Mouse (Mus musculus) midbrain, embryonic 14.5 days (tissue): ENCODE data around the gene Krtap13-1. TPM values are rescaled to one million over a fixed set of nuclear protein-coding genes. Genes with fewer than 3 reads are reported as not detected.
"Not testable (repeated sequence)": the region's sequence is repeated elsewhere in the genome, so short reads cannot be mapped to it uniquely, and the experiment has no call there.

ENCODE experiments used
- ATAC-seq: fragments of 200-750 bp; cut with Nextera tagmentation; 2 replicates; pipeline ENCODE4 v1.8.0; 2017; ENCODE audit warnings: moderate number of reproducible peaks, moderate library complexity; ENCODE audit not compliant: low FRiP score, low TSS enrichment
- DNase-seq: peaks from one replicate; pipeline ENCODE4 v3.0.0-alpha.2; 2015
- H3K27ac ChIP-seq: fragments of 300-500 bp; sonication (generic); replicated peaks from 2 replicates; pipeline ENCODE4 v1.5.1; 2014; ENCODE audit warnings: mild to moderate bottlenecking, low read depth, low read length, moderate library complexity
- H3K27me3 ChIP-seq: fragments of 300-500 bp; sonication (generic); 2 replicates; pipeline ENCODE4 v1.6.1; 2014; ENCODE audit warnings: low read length, control low read depth, mixed read lengths; ENCODE audit not compliant: control insufficient read depth, insufficient read depth
- H3K36me3 ChIP-seq: fragments of 300-500 bp; sonication (generic); 2 replicates; pipeline ENCODE4 v1.6.1; 2014; ENCODE audit warnings: low read length, control low read depth; ENCODE audit not compliant: control insufficient read depth, insufficient read depth
- H3K4me1 ChIP-seq: fragments of 300-500 bp; sonication (generic); 2 replicates; pipeline ENCODE4 v1.6.1; 2014; ENCODE audit warnings: mild to moderate bottlenecking, antibody characterized with exemption, low read length, control low read depth; ENCODE audit not compliant: control insufficient read depth, insufficient read depth
- H3K4me2 ChIP-seq: fragments of 300-500 bp; sonication (generic); 2 replicates; pipeline ENCODE4 v1.6.1; 2014; ENCODE audit warnings: mild to moderate bottlenecking, low read length, moderate library complexity
- H3K4me3 ChIP-seq: fragments of 300-500 bp; sonication (generic); replicated peaks from 2 replicates; pipeline ENCODE4 v1.5.1; 2014; ENCODE audit warnings: low read depth, low read length
- H3K9ac ChIP-seq: fragments of 300-500 bp; sonication (generic); replicated peaks from 2 replicates; pipeline ENCODE4 v1.6.1; 2014; ENCODE audit warnings: mild to moderate bottlenecking, low read length, moderate library complexity
- H3K9me3 ChIP-seq: fragments of 300-500 bp; sonication (generic); 2 replicates; pipeline ENCODE4 v1.6.1; 2016; ENCODE audit warnings: low read length, control low read depth, mixed read lengths; ENCODE audit not compliant: control insufficient read depth
- WGBS: fragments of 180-500 bp; shearing (Covaris S2); extraction: QIAGEN DNeasy Blood & Tissue Kit; methylation state at CpG from one replicate; pipeline ENCODE4 v1.1.7; 2014; 5-methylcytosine and 5-hydroxymethylcytosine counted together
- polyA plus RNA-seq: library from polyadenylated mRNA; unstranded; fragments of >200 nt; fragmentation: Nextera tagmentation; extraction: Ambion mirVana; gene quantifications from 2 replicates; pipeline ENCODE4 v1.2.1, GENCODE M21; 2014

Gene Krtap13-1
- polyA plus RNA-seq, 1 experiment from 2014 or later: not detected

- Histone ChIP-seq H3K4me3 (no peak overlapping the region), H3K9ac (no peak overlapping the region), H3K4me2 (no peak overlapping the region), H3K36me3 (no peaks in the 10 kb centered on the region), H3K27ac (no peak overlapping the region), H3K4me1 (no peaks in the 10 kb centered on the region), H3K9me3 (no peaks in the 10 kb centered on the region), H3K27me3 (no peaks in the 10 kb centered on the region)
- WGBS: 14% methylated on average over 1 of the region's 1 CpGs
- ATAC-seq (no peak), DNase-seq (no peak)
Measured at GRCm38 (mm10) chr16:88720031-88720430, 8.6 kb upstream of the Krtap13-1 start.

GRCm38 (mm10) chr16:88735391-88735790 is 6.7 kb downstream of the Krtap13-1 start:
- 70% methylated on average over 2 of the region's 2 CpGs for WGBS
- H3K4me3 ChIP-seq: no peak overlapping the region
- H3K27ac ChIP-seq: no peak overlapping the region
- H3K4me2 ChIP-seq: no peak overlapping the region
- ATAC-seq (no peak), DNase-seq (peak; percentile 12)
- H3K9me3 ChIP-seq: no peaks in the 10 kb centered on the region
- no peak overlapping the region for H3K9ac ChIP-seq
- no peaks in the 10 kb centered on the region for H3K27me3 ChIP-seq
- no peaks in the 10 kb centered on the region for H3K4me1 ChIP-seq
- H3K36me3 ChIP-seq: no peaks in the 10 kb centered on the region

- ATAC-seq (peak; percentile 37; the same call in 1 of the 2 replicates), DNase-seq (peak; percentile 73)
- Histone ChIP-seq H3K27me3 (no peaks in the 10 kb centered on the region), H3K9ac (no peak overlapping the region), H3K4me3 (no peak overlapping the region), H3K27ac (no peak overlapping the region), H3K4me2 (no peak overlapping the region), H3K9me3 (no peaks in the 10 kb centered on the region), H3K4me1 (no peaks in the 10 kb centered on the region), H3K36me3 (no peaks in the 10 kb centered on the region)
- WGBS: 40% methylated on average over 4 of the region's 4 CpGs
Measured at GRCm38 (mm10) chr16:88744750-88745340, 16.2 kb downstream of the Krtap13-1 start.

- Histone ChIP-seq H3K36me3 (no peaks in the 10 kb centered on the region), H3K4me2 (no peak overlapping the region), H3K27ac (no peak overlapping the region), H3K4me1 (no peaks in the 10 kb centered on the region), H3K4me3 (no peak overlapping the region), H3K9me3 (no peaks in the 10 kb centered on the region), H3K27me3 (no peaks in the 10 kb centered on the region), H3K9ac (no peak overlapping the region)
- ATAC-seq: no peak
- 75% methylated on average over 4 of the region's 4 CpGs for WGBS
- DNase-seq: no peak
Measured at GRCm38 (mm10) chr16:88747943-88748342, 19.3 kb downstream of the Krtap13-1 start.

- H3K4me1 ChIP-seq, H3K4me2 ChIP-seq, H3K27ac ChIP-seq, DNase-seq, ATAC-seq, H3K9me3 ChIP-seq, H3K36me3 ChIP-seq, H3K27me3 ChIP-seq, H3K9ac ChIP-seq, H3K4me3 ChIP-seq: not testable (repeated sequence)
- WGBS: 84% methylated on average over 3 of the region's 3 CpGs
Measured at GRCm38 (mm10) chr16:88751535-88751934, 22.9 kb downstream of the Krtap13-1 start, which contains the start of gene Krtap13. Gene Krtap13 (minus strand): TSS chr16:88751635.

GRCm38 (mm10) chr16:88758547-88758946 is 29.9 kb downstream of the Krtap13-1 start, which contains the start of gene 2310034C09Rik:
Gene 2310034C09Rik (plus strand): TSS chr16:88758847.
- not testable (repeated sequence) for H3K4me1 ChIP-seq, H3K4me2 ChIP-seq, ATAC-seq, H3K27ac ChIP-seq, H3K4me3 ChIP-seq, H3K9me3 ChIP-seq, H3K27me3 ChIP-seq, H3K9ac ChIP-seq, H3K36me3 ChIP-seq, DNase-seq
- 97% methylated on average over 3 of the region's 3 CpGs for WGBS

GRCm38 (mm10) chr16:88774106-88774505 is 45.4 kb downstream of the Krtap13-1 start, which contains the start of gene 2310057N15Rik:
Gene 2310057N15Rik (minus strand): TSS chr16:88774206.
- Histone ChIP-seq H3K27ac (no peak within 1 kb of the TSS), H3K9ac (no peak within 1 kb of the TSS), H3K27me3 (no peaks in the 10 kb centered on the region), H3K4me2 (no peak within 1 kb of the TSS), H3K9me3 (no peaks in the 10 kb centered on the region), H3K4me1 (no peaks in the 10 kb centered on the region), H3K4me3 (no peak within 1 kb of the TSS), H3K36me3 (no peaks in the 10 kb centered on the region)
- no peak for ATAC-seq
- no peak for DNase-seq
- 86% methylated on average over 2 of the region's 2 CpGs for whole genome bisulfite sequencing

GRCm38 (mm10) chr16:88777596-88777995 is 48.9 kb downstream of the Krtap13-1 start, which contains the start of gene Gm5965:
Gene Gm5965 (plus strand): TSS chr16:88777896.
- DNase-seq (no peak), ATAC-seq (no peak)
- no peak within 1 kb of the TSS for H3K9ac ChIP-seq
- no peaks in the 10 kb centered on the region for H3K27me3 ChIP-seq
- H3K4me3 ChIP-seq: no peak within 1 kb of the TSS
- H3K36me3 ChIP-seq: no peaks in the 10 kb centered on the region
- 94% methylated on average over 5 of the region's 6 CpGs for WGBS
- H3K4me2 ChIP-seq: no peak within 1 kb of the TSS
- no peaks in the 10 kb centered on the region for H3K4me1 ChIP-seq
- no peak within 1 kb of the TSS for H3K27ac ChIP-seq
- no peaks in the 10 kb centered on the region for H3K9me3 ChIP-seq
